Mouse (Mus musculus) brain, embryonic 14.5 days (tissue): Measurements from ENCODE around the gene Tor2a.

Experiments
- CTCF ChIP-seq: fragments of 200-500 bp; IDR thresholded peaks from 2 replicates; pipeline ENCODE4 v1.5.1; 2012; ENCODE audit warnings: inconsistent platforms, mild to moderate bottlenecking, moderate library complexity, borderline replicate concordance; ENCODE audit not compliant: insufficient read depth, insufficient read length; ENCODE audit errors: extremely low read depth
- POLR2A ChIP-seq: fragments of 200-500 bp; IDR thresholded peaks from 2 replicates; pipeline ENCODE4 v1.6.1; 2012; ENCODE audit warnings: mild to moderate bottlenecking, inconsistent platforms, borderline replicate concordance; ENCODE audit not compliant: poor library complexity, insufficient read depth, insufficient read length, severe bottlenecking; ENCODE audit errors: extremely low read depth

GRCm38 (mm10) chr2:32724832-32725790, 31.9 kb upstream of the Tor2a start:
- TF ChIP-seq POLR2A, result no peak
- no peak for TF ChIP-seq CTCF
